Mouse (Mus musculus): ENCODE measurements around the gene Ccl27a. TPM values are rescaled to one million over a fixed set of nuclear protein-coding genes. Genes with fewer than 3 reads are reported as not detected.

The Ccl27a gene
- total RNA-seq, 4 experiments from 2014 or later = 12.3 to 19.6 (median 14.5) TPM

- peak; percentile 86 for DNase-seq (ENCODE audit: low spot score)
These were observed 18.4 kb downstream of the Ccl27a start, which contains the start of gene Sigmar1 for GRCm38 (mm10) chr4:41755338-41756305. Gene Sigmar1, minus strand, starts transcription at chr4:41756157.

GRCm38 (mm10) chr4:41754797-41755337 lies 19.2 kb downstream of the Ccl27a start, which contains the start of gene Galt:
Gene Galt, plus strand, starts transcription at chr4:41755228.
- DNase-seq (ENCODE audit: low spot score) = no peak

- DNase-seq (ENCODE audit: low spot score) = no peak
These were observed 29.0 kb downstream of the Ccl27a start for GRCm38 (mm10) chr4:41745021-41745420.

GRCm38 (mm10) chr4:41744131-41744530 lies 29.9 kb downstream of the Ccl27a start:
- DNase-seq (ENCODE audit: low spot score) = no peak

- peak; percentile 95 for DNase-seq (ENCODE audit: low spot score)
These were observed 32.9 kb downstream of the Ccl27a start for GRCm38 (mm10) chr4:41741158-41741560.

GRCm38 (mm10) chr4:41740380-41741157 lies 33.5 kb downstream of the Ccl27a start:
- DNase-seq (ENCODE audit: low spot score) = no peak

GRCm38 (mm10) chr4:41739260-41739659 lies 34.8 kb downstream of the Ccl27a start:
- no peak for DNase-seq (ENCODE audit: low spot score)

- DNase-seq (ENCODE audit: low spot score) = no peak
These were observed 35.8 kb downstream of the Ccl27a start for GRCm38 (mm10) chr4:41738256-41738603.

- DNase-seq (ENCODE audit: low spot score) = peak; percentile 74
These were observed 36.3 kb downstream of the Ccl27a start for GRCm38 (mm10) chr4:41737602-41738255.

- no peak for DNase-seq (ENCODE audit: low spot score)
These were observed 42.8 kb downstream of the Ccl27a start, which contains the start of gene Arid3c for GRCm38 (mm10) chr4:41731052-41731765. Gene Arid3c, minus strand, starts transcription at chr4:41731142.

GRCm38 (mm10) chr4:41726826-41727621 lies 47.0 kb downstream of the Ccl27a start:
- no peak for DNase-seq (ENCODE audit: low spot score)

GRCm38 (mm10) chr4:41722918-41723351 lies 51.1 kb downstream of the Ccl27a start, which contains the start of gene Dctn3:
Gene Dctn3, minus strand, starts transcription at chr4:41723170.
- DNase-seq (ENCODE audit: low spot score) = peak; percentile 94

Other genes starting within 250 kb of the Ccl27a start
- 10 to 100 TPM; 12.3 to 16.5 (median 14.1) TPM for gene Fam219a, start 204.7 kb downstream of the Ccl27a start, total RNA-seq (2022)
- gene Dnaic1, start 204.5 kb downstream of the Ccl27a start, total RNA-seq (2022) = 1 to 10 TPM; 1.7 to 6.2 (median 3.5) TPM
- gene Enho, start 133.9 kb downstream of the Ccl27a start, total RNA-seq (2022) = 10 to 100 TPM in 2 of 4 experiments, 1 to 10 TPM in 2; 8.9 to 13.9 (median 11.1) TPM
- 1 to 10 TPM; 2.2 to 5.3 (median 4.9) TPM for gene Cntfr, start 77.2 kb downstream of the Ccl27a start, total RNA-seq (2022)
- 100 to 1,000 TPM in 3 of 4 experiments, 10 to 100 TPM in 1; 95.9 to 110 (median 104) TPM for gene Il11ra1, start 74.3 kb downstream of the Ccl27a start, total RNA-seq (2022)
- gene Rpp25l, start 60.7 kb downstream of the Ccl27a start, total RNA-seq (2022) = 10 to 100 TPM; 29.7 to 35.8 (median 33.3) TPM
- 10 to 100 TPM; 69.4 to 71.8 (median 70.7) TPM for gene Dctn3, start 51.1 kb downstream of the Ccl27a start, total RNA-seq (2022)
- gene Arid3c, start 43.1 kb downstream of the Ccl27a start, total RNA-seq (2022) = not detected
- gene Galt, start 19.0 kb downstream of the Ccl27a start, total RNA-seq (2022) = 10 to 100 TPM; 52.6 to 60.5 (median 58.6) TPM
- gene Sigmar1, start 18.1 kb downstream of the Ccl27a start, total RNA-seq (2022) = 10 to 100 TPM; 20.9 to 23.8 (median 21.7) TPM
- not detected for gene Gm21541, start 129.4 kb upstream of the Ccl27a start, total RNA-seq (2022)
- under 1 TPM in 3 of 4 experiments, not detected in 1; 0.63 to 0.86 (median 0.73) TPM for gene Gm20878, start 167.3 kb upstream of the Ccl27a start, total RNA-seq (2022)
- gene Fam205a4, start 191.8 kb upstream of the Ccl27a start, total RNA-seq (2022) = not detected

Data from heart, adult 8-10 months (tissue).